Mouse (Mus musculus) layer of hippocampus, postnatal 36 days (tissue): ENCODE data around the gene 2210017I01Rik. TPM values are rescaled to one million over a fixed set of nuclear protein-coding genes. Genes with fewer than 3 reads are reported as not detected.

ENCODE experiments used
- DNase-seq, 2 experiments: peaks; one replicate each; pipeline ENCODE4 v3.0.0; 2022
- total RNA-seq, 2 experiments: library from RNA; stranded (reverse); gene quantifications; 2 replicates each; pipeline ENCODE4 v1.2.3; 2021

The 2210017I01Rik gene
- total RNA-seq, result not detected

DNA sequence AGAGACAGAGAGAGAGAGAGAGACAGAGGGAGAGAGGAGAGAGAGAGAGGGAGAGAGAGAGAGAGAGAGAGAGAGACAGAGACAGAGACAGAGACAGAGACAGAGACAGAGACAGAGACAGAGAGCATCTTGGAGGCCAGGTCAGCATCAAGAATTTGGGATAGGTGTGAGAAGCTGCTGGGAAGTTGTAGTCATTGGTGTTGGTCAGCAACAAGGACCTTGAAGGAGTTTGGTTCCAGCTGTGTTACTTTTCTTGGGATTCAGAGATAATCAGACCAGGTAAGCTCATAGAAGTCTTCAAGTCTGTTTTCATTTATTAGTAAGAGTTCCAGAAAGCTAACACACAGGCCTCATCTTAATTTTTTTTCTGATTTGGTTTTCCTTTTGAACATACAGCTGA lies at the start of gene 2210017I01Rik:
Gene 2210017I01Rik, minus strand, starts transcription at position 101 of the 400 bp plus-strand sequence.
- DNase-seq, result no peak

- no peak for DNase-seq
These were observed 49.5 kb upstream of the 2210017I01Rik start, which contains the start of gene Lce1b for GRCm38 (mm10) chr3:92656826-92657225. Lce1b (minus strand) TSS chr3:92656926.

GRCm38 (mm10) chr3:92648207-92648606 lies 40.9 kb upstream of the 2210017I01Rik start, which contains the start of gene Lce1a1:
Lce1a1 (minus strand) TSS chr3:92648307.
- no peak for DNase-seq

- DNase-seq, result no peak
These were observed 32.6 kb upstream of the 2210017I01Rik start for GRCm38 (mm10) chr3:92639854-92640253.

GRCm38 (mm10) chr3:92638653-92638991 lies 31.3 kb upstream of the 2210017I01Rik start:
- no peak for DNase-seq

- no peak for DNase-seq
These were observed 30.7 kb upstream of the 2210017I01Rik start for GRCm38 (mm10) chr3:92637745-92638652.

DNA sequence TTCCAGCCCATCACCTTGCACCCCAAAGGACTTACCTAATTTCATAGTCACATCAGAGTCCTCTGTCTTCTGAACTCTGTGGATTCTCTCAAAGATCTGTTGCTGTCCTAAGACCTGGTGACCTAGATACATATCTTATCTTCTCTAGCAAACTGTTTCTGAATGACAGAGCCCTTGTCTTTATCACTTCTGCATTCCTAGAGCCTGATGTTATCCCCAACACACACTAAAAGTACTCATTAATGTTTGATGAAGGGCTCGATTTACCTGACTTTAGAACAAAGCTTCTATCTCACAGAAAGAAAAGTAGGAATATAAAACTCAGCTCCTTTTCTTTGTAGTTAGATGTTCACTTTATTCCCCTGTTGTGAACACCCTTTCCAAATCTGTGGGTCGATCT lies 14.3 kb upstream of the 2210017I01Rik start, which contains the start of gene Lce6a:
Gene Lce6a, minus strand, starts transcription at position 101 of the 400 bp plus-strand sequence.
- DNase-seq, result no peak

DNA sequence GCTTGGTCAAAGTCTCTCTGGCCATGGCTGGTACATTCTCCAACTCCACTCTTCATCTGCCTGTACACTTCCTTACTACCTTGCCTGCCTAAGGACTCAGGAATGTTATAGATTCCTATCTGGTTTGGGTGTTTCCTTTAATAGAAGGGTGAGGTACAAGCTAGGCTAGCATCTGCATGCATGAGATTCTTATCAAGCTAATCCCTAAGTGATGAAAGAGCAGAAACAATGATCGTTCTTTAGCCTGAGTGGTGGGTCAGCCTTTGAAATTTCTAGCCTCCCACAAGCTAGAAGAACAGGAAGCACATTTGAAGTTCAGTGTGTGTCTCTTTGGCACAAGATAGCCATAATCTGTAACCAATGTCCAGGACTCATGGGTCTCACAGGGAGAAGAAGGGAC lies 2.5 kb upstream of the 2210017I01Rik start:
- DNase-seq, result no peak

DNA sequence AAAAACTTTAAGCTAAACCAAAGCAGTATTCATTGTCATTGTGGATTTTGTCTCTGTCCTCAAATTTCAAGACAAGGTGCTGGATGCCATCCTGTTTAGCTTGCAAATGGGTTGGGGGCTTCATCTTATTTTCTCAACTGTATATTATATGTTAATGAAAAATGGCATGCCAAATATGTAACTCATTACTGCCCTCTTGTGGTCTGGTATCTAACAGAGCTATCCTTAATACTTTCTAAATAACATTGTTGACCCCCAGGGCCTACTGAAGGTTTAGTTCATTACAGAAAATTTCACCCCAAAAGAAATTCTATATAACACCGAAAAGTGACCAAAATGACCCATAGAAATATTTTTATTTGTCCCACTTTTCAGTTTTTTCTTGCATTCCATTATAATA lies 5.1 kb downstream of the 2210017I01Rik start:
- DNase-seq, result no peak

DNA sequence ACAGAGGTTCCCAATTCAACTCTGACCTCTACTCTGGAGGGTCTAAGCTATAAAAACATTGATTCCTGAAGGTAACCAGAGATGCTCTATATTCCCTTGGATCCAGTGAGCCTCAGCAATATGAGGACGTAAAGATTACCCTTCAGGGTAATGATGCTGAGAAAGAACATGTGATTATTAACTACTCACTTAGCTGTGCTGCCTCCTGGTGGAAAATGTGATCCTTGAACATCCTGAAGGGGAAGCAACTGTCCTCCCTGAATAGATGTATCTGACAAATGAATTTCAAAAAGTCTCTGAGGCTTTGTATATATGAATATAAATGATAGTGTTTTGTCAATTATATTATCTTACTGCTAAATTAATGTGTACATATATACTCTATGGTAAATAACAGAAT lies 6.8 kb downstream of the 2210017I01Rik start:
- DNase-seq, result no peak

DNA sequence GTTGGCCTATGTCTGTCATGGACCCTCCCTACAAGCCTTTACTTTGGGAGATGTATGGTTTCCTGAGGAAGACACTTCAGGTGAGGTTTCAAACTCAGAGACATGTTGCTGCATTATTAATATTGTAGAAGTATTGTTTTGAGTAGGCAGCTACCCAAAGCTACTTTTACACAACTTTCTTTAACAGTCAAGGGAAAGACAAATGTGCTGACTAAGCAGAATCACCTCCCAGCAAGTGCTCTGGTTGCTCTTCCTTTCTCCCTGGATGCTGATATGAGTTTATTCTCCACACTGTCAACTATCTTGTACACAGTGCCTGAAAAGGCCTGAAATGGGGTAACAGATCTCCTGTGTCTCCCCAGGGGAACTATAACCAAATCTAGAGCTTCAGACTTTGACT lies 7.3 kb downstream of the 2210017I01Rik start:
- no peak for DNase-seq

DNA sequence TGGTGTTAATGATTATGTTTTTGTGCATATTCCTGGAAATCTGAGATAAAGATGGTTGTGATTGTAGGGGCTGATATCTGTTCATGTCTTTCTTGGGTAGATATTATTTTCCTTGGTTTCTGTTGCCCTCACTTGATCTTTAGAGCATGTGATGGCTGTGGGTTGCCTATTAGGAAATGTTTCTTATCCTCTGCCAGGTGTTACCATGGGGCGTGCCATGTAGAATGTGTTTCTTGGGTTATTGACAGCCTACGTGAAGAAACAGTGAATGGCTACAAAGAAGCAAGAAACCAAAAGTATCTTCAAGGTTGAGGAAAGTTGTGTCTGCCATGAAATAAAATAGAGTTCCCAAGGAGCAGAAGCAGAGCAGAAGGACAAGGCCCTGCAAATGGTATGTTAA lies 8.9 kb downstream of the 2210017I01Rik start:
- DNase-seq, result no peak

- DNase-seq, result no peak
These were observed 18.4 kb downstream of the 2210017I01Rik start, which contains the start of gene Smcp for GRCm38 (mm10) chr3:92588858-92589257. Smcp (minus strand) TSS chr3:92588997.

DNA sequence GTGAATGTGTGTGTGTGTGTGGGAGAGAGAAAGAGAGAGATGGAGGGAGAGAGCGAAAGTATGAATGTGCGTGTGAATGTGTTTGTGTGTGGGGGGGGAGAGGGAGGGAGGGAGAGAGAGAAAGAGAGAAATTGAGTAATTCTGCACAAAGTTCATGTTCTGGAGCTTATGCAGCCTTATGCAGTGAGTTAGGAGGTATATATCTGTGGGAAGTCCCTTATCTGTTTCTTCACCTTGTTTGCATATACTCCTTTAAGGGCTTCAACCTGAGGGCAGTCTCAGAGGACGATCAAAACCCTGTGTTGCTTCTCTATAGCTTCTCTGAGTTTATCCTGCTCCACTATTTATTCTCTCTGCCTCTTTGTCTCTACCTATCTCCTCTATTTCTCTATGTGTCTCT lies 20.1 kb downstream of the 2210017I01Rik start:
- no peak for DNase-seq

DNA sequence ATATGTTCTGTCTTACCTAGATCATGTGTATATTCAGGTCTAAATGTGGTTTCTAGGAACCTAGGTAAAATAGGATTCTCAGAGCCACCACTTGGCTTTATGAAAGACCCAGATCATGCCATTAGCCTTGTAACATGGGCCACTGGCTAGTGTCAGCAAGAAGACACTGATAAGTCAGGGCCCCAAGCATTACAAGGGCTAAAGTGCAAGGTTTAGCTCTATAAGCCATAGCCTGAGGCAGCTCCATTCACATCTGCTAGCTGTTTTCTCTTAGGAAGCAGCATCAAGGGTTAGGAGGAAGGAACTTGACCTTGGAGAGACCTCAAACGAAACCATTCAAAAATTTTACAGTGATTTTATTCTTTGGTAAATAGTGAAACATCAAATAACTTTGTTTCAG lies 22.2 kb downstream of the 2210017I01Rik start:
- DNase-seq, result no peak

DNA sequence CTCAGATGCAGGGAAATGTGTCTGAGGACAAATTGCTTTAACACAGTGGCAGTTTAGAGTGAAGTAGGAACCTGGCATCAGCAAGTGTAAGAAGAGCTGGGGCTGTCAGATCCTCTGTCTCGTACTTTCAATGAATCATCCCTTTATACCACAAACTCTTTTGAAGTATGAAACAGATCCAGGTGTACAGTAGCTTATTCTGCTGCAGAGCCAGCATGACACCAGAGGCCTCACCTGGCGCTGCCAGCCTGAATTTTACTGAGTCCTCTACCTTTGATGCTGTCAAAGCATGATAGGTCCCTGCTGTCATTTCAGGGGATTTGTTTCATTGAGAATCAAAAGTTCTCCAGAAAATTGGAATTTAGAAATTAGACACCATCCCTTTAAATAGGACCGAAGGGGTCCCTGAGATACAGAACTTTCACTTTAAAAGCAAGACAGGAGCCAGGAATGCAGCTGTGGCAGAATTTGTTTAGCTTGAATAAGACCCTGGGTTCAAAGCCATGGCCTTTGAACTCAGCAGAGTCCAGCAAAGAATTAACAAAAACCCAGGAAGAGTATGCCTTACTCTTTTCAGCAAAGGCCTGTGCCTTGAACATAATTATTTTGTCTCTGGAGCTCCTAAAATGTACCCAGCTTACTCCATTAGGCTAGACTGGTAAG lies 24.0 kb downstream of the 2210017I01Rik start:
- no peak for DNase-seq

GRCm38 (mm10) chr3:92579508-92579907 lies 27.8 kb downstream of the 2210017I01Rik start:
- DNase-seq, result no peak

- no peak for DNase-seq
These were observed 28.5 kb downstream of the 2210017I01Rik start for GRCm38 (mm10) chr3:92578652-92579413.

GRCm38 (mm10) chr3:92573449-92574041 lies 33.7 kb downstream of the 2210017I01Rik start, which contains the start of gene Ivl:
Ivl (minus strand) TSS chr3:92573735.
- no peak for DNase-seq

DNA sequence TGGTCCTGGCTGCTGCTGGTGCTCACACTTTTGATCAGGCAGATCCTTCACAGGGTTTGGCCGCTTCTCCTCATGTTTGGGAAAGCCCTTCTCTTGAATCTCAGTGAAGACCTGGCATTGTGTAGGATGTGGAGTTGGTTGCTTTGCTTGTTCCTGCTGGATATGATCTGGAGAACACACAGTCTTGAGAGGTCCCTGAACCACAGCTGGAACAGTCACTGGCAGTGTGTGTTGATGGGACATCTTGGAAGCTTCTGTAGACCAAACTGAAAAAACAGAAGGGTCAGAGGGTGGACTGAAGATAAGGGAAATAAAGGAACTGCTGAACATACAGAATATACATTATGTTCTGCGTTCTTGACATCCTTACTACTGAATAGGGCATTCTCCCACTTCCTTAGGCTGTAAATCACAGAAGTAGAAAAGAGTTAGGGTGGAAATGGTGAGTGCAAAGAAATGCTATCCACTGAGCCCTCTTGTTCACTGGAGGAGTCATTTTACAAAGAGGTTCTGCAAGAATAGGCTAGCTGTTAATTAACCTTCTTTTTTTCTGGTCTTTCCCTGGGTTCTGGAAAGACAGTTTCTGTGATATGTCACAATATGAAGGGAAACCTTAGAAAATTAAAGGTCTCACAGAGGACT lies 34.7 kb downstream of the 2210017I01Rik start:
- no peak for DNase-seq

DNA sequence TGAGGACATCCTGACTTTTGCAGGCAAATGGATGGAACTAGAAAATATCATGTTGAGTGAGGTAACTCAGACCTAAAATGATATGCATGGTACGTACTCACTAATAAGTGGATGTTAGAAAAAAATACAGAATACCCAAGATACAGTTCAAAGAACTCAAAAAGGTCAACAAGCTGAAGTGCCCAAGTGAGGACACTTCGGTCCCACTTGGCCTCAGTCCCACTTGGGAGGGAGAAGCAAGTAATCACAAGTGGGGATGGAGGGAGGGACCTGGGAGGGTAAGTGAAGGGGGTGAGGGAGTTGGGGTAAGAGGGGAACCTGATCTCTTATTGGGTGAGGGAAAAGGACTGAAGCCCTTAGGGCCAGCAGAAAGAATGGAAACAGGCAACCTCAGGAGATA lies 38.5 kb downstream of the 2210017I01Rik start:
- no peak for DNase-seq

DNA sequence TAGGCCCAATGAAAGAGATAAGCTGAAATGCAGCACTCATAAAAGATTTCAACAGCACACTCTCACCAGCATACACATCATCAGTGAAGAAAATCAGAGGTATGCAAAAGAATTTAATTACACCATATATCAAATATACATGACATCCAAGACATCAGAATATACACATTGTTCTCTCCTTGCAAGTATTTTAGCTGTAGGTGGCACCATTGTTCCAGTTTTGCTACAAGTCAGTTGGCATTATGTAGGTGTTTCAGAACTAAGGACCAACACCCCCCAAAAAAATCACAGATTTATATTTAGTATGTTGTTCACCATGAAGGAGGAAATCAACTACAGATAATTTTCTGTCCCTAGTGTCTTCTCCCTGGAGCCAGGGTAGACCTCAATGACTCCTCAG lies 41.9 kb downstream of the 2210017I01Rik start:
- no peak for DNase-seq
